Mouse (Mus musculus) cerebellum, adult 18-20 months (tissue): Measurements from ENCODE around the gene Emid1.
A peak's percentile ranks its signal among the peaks of the same experiment; 100 is the strongest.

Source experiments
- DNase-seq, 2 experiments: peaks; one replicate each; pipeline ENCODE4 v3.0.0; 2021

Gene Emid1

GRCm38 (mm10) chr11:5062860-5063505 lies 89.1 kb downstream of the Emid1 start:
- DNase-seq, result no peak

GRCm38 (mm10) chr11:5062326-5062725 lies 89.7 kb downstream of the Emid1 start:
- no peak for DNase-seq

DNA sequence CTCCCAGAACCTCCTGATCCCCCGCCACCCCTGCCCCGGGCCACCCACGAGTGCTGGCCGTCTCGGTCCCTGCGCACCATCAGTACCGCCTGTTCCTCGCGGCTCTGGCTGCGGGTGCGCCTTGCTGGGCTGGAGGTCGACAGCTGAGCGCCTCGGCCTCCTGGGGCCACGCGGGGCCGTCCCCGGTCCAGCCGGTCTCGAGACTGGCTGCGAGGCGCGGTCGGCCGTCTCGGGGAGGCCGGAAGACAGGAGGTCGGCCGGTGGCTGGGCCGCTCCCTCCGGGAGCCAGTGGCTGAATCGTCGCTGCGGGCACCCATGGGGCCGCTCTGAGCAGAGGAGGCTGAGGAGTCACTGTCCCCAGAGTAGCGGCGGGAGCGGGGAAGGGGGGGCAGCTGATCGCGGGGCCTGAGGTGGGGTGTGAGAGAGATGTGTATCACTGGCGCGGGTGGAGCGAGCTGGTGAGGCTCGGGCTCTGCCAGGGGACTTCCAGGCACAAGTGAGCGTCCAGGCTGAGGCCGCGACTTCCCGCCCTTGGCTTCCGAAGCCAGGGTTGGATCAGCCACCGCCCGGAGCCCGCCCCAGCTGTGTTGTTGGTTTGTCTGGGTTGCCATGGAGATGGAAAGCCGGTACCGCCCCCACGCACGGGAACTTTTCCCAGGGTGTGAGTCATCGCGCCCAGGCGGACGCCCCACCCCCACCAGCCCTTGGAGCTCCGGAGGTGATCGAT lies 90.5 kb downstream of the Emid1 start:
- peak; percentile 76 to 81 for DNase-seq

GRCm38 (mm10) chr11:5060756-5061412 lies 91.2 kb downstream of the Emid1 start:
- no peak for DNase-seq

DNA sequence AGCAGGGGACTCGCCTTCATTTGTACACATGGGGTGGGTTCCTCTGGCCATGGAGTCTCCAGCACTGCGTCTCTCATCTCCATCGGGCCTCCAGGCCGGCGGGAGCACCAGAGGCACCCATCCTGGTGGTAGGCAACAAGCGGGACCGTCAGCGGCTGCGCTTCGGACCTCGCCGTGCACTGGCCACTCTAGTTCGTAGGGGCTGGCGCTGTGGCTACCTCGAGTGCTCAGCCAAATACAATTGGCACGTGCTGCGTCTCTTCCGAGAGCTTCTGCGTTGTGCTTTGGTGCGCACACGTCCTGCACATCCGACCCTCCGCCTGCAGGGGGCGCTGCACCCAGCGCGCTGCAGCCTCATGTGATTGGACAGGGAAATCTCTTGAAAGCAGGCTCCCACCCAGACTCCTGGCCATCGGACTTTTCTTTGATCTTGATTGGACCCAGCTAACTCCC lies 92.3 kb downstream of the Emid1 start:
- peak in 1 of 2 experiments; percentile 42 for DNase-seq

DNA sequence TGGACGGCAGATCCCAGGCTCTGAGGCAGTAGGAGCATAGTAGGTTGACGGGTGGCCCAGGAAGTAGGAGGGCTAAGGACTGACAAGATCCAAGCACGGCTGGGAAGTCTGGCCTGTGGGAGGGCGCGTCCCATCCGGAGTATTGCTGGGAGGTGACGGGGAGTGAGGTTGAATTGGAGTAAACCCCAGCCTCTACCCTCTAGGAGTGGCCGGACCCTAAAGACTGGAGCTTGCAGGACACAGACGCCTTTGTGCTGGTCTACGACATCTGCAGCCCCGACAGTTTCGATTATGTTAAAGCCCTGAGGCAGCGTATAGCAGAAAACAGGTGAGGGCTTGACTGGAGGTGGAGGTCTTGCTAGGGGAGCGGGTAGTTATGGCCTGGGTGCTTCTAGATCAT lies 92.8 kb downstream of the Emid1 start:
- no peak for DNase-seq

- no peak for DNase-seq
Measured at GRCm38 (mm10) chr11:5058783-5059182, 93.3 kb downstream of the Emid1 start.

DNA sequence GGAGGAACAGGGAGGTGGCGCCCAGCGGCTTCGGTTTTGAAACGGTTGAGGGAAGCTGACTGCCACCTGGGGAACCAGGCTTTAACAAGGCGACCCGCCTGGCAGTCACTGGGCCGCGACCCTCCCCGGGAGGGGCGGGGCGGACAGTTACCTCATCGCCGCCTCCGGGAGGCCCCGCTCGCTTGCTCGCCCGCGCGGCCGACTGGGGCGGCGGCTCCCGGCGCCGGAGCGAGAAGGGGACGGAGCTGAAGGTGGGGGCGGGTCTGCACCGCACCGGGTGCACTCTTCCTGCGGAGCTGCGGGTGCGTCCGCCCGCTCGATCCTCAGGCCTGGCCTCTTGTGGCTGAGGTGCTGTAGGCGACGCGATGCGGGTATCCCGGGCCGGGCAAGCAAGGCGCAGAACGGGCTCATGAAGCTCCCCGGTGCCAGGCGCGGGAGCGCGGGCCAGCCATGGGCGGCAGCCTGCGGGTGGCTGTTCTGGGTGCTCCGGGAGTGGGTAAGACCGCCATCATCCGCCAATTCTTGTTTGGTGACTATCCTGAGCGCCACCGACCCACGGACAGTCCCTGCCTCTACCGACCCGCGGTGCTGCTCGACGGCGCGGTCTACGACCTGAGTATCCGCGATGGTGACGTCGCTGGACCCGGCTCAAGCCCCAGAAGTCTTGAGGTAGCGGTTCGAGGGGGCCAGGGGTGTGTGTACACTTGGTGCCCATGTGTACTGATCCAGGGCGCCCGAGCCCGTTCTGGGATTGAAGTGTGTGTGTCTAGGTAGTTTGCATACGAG lies 94.0 kb downstream of the Emid1 start, which contains the start of gene Rasl10a:
Rasl10a (plus strand) TSS at position 273 of the 786 bp plus-strand sequence.
- DNase-seq, result no peak

DNA sequence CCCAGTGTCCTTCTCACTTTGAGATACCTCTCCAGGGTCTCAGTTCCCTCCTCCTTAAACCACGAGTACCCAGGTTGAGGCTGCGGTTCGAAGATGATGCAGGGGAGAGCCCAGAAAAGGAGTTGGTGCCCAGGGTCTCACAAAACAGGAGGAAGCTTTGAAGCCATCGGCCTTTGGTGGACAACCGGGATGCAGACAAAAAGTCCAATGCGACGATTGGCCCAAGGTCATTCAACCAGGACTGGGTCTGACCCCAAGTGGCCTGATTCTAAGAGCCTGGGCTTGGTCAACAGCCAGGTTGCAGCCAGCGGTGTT lies 94.6 kb downstream of the Emid1 start:
- DNase-seq, result no peak

- DNase-seq, result no peak
Measured at GRCm38 (mm10) chr11:5057064-5057463, 95.0 kb downstream of the Emid1 start.
